Mouse (Mus musculus) mouse trophoblast stem cell (cell line): ENCODE data around the gene Hipk2.

Source experiments
- in situ Hi-C, 2 experiments: fragments of 300-500 bp; cut with MseI, MboI; formaldehyde crosslinking; loops; 2 replicates in 1 of 2; 3 replicates in 1 of 2; pipeline ENCODE4 v1.15.1; 2025

Gene Hipk2

DNA sequence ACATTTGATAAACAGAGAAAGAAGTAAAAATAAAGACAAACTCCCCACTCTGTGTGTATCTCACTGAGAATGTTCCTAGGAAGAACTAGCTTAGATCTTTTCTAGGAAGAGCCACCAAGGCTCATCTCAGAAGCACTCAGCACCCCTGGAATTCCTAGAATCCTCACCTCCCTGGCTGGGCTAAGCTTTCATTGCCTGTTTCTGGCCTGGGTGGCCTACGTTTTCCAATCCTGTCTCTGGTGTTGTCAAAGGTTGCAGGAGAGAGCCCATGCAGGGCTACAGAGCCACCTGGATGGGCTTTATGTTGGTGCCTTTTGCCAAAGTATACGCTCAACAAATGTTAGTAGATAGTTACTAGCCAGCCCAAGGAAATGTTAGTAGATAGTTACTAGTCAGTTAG lies 120.0 kb downstream of the Hipk2 start:
- in situ Hi-C loops: no loop called here

DNA sequence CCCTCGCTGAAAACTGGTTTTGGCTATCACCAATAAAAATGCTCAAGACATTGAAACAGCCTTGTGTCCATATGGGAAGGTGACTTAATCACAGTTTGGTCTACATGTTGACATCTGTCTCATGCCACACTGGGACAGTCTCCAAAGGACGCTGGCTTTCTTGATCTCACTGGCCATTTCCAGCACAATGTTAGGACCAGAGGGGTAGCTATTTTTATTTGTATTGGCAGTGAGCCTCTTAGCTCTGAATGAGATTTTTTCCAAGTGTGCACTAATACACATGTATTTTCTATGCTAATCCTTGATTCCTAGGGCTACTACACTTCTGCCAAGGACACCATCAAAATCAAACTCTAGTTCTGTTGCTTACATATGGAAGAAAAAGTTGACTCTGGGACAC lies 120.8 kb downstream of the Hipk2 start:
- in situ Hi-C loops: no loop called here

DNA sequence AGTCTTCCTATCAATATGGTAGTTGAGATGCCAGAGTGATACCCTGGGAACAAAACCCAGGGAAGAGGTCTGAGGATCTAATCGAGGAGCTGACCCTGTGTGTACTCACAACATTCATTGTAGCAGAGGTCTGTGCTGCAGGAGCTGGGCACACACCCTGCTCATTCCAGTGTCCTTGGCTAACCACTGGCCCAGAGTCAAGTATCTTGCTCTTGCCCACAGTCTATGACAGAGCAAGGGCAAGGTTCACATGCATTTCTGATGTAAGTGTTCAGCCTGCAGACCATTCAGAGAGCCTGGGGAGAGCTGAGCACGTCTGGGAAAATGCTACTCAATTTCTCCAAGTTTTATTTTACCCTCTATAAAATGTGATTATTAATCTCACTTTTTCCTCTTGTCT lies 122.2 kb downstream of the Hipk2 start:
- in situ Hi-C loops: no loop called here

DNA sequence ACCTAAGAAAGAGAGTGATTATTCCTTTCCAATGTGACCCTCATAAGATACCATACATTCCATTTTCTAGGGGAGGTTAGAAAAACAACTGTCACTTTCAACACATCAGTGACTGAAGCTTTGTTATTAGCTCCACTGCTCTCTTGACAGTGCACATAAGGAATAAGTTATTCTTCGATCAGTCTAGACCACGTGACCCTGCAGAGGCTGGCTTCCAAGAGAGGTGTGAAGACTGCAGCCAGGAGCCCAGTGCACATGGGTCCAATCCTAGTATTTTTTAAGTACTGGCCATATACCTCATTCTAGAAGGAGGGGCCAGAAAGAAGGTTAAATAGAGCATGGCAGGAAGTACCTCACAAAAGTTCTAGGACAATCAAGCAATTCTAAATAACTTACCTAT lies 122.9 kb downstream of the Hipk2 start:
- in situ Hi-C loops: no loop called here

DNA sequence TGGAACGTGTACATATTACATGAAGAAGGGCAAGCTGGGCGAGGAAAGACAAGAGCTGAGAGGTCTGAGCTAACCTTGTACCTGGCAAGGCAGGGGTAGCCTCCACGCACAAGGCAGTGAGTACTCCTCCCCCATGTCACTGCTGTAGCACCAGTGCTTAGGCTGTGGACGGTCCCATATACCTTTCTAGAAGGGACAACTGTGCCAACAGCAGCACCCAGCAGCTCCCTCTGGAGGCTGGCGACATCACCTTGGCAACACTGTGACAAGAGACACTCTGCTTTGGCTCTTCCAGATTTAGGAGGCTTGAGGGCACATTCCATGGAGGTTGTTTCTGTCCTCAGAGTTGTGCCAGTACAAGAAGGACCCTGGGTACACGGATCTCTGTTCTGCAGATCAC lies 123.5 kb downstream of the Hipk2 start:
- in situ Hi-C loops: no loop called here

DNA sequence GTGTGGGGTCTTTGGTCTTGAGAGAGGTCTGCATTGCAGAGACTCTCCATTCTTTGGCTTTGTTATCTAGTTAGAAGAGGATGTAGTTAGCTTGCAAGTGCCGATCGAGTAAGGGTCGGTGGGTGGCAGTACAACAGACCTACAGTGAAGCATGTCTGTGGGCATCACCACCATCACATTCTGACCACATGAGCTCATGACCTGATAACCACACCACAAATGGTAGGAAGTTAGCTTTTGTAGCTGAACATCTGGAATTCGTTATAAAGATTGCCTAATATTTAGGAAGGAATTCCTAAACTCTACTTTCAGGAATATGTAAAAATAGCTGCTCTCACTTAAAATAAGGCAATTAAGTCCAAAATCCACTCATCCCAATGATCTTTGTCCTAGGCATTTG lies 127.9 kb downstream of the Hipk2 start:
- in situ Hi-C loops: loop anchor here in 1 of 2 experiments (25.0 kb wide), 1 partner anchor 164 kb away; no protein-coding TSS in a partner anchor

DNA sequence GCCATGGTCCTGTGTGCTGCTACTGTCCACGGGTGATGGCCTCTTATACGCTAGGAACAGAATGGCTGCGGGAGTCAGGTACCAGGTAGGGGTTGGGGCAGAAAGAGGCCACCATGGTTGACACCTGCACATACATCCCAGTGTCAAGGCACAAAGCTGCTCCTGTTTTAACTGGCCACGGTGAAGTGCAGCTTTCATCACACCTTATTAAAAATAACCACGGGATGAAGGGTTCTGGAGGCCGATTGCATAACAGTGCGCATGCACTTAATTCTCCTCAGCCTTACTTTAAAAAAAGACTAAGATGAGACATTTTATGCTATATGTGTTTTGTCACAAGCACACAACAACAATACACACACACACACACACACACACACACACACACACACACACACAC lies 132.6 kb downstream of the Hipk2 start:
- in situ Hi-C loops: loop anchor here in 1 of 2 experiments (25.0 kb wide), 1 partner anchor 169 kb away; no protein-coding TSS in a partner anchor

DNA sequence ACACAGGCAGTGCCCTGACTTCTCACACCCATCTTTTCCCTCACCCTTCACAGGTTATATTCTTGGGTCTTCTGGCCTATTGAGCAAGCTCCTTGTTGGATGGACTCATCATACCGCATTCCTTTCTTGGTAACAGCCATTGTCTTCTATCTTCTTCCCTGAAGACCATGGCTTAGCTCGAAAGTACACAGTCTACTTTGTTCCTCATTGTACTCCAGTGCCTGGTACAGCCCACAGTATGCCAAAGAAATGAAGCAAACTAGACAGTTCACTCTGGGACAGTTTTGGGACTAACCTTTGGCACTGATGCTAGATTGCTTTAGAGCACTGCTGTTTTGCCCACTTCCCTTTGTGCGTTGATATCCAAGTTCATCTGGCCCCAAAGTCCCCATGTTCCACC lies 133.5 kb downstream of the Hipk2 start:
- in situ Hi-C loops: loop anchor here in 1 of 2 experiments (25.0 kb wide), 1 partner anchor 170 kb away; no protein-coding TSS in a partner anchor

DNA sequence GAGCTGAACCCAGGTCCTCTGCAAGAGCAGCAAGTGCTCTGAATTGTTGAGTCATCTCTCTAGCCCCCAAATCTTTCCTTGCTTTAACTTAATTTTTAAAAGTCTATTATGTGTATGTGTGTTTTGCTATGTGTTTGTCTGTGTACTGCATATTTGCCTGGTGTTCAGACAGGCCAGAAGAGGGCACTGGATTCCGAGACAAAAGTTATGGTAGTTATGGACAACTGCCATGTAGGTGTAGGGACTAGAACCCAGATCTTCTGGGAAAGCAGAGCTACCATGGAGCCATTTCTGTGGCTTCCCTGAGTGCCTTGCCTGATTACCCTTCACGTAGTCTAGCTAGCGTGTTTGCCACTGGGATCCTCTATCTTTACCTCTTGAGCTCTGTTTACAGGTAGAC lies 134.9 kb downstream of the Hipk2 start:
- in situ Hi-C loops: loop anchor here in 1 of 2 experiments (25.0 kb wide), 1 partner anchor 171 kb away; no protein-coding TSS in a partner anchor

DNA sequence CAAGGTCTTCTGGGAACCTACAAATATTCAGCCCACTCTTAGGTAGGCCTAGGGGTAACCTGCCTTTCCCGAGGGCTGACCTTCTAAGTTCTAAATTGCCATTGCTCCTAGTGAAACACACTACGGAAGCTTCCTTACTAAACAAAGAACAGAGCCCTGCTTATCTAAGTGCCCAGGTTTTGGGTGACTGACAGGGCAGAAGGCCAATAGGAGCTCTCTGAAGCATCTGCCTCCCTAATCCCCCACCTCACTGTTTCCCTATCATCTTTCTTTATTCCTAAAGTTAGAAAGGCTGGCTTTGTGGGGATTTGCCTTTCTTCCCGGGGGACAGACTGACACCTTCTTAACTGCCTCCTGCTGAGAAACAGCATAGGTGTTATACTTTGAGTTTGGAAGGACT lies 136.7 kb downstream of the Hipk2 start:
- in situ Hi-C loops: loop anchor here (10.0 to 25.0 kb wide), 2 partner anchors 166 to 173 kb away; no protein-coding TSS in a partner anchor

DNA sequence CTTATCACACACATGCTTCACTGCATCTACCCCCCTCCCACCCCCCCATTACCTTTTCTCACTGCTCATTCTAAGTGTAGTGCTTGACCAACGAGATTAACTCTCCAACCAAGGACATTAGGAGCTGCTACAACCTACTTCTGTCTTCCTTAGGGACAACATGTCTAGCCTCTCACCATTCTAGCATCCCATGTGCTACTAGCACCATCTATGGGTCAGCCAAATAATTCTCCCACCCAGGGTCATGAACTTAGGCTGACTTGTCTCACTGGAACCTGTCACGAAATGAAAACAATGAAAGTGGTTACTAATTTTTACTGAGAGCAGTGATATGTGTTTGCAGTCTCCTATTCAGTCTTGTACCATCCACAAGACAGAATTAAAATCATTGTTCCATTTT lies 138.2 kb downstream of the Hipk2 start:
- in situ Hi-C loops: loop anchor here (10.0 to 25.0 kb wide), 2 partner anchors 167 to 175 kb away; no protein-coding TSS in a partner anchor

DNA sequence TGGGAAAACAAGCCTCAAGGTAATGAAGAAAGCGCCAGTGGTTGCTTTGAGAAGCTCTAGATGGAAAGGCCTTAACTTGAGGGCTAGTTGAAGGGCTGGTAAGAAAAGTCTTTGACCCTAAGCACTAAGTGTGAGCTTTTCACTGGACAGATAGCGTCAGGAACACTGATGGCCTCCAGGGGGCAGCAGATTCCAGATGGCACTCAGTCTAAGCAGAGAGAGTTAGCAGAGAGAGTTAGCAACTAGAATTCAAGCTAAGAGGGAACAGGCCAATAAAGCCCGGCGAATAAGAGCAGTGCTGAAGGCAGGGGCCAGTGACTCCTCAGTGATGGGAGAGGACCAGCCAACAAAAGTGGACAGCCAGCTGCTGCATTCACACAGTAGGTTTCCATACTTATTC lies 139.7 kb downstream of the Hipk2 start:
- in situ Hi-C loops: loop anchor here (10.0 to 25.0 kb wide), 2 partner anchors 169 to 176 kb away; no protein-coding TSS in a partner anchor

DNA sequence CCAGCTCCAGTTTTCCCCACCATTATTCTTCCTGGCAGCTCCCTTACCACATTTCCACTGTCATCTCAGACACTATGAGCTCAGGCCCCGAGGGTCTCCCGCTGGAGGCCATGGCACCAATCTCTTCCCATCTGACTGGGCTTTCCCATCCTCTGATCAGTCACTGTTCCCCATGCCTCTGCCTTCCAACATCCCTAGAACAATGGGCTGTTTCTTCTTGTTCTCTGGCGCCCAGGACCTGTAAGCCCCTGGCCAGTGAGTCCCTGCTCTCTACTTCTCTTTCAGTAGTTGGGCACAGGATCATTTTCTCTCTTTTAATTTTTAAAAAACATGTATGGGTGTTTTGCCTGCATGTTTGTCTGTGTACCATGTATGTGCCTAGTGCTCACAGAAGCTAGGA lies 143.3 kb downstream of the Hipk2 start:
- in situ Hi-C loops: loop anchor here (10.0 to 25.0 kb wide), 2 partner anchors 172 to 180 kb away; no protein-coding TSS in a partner anchor

DNA sequence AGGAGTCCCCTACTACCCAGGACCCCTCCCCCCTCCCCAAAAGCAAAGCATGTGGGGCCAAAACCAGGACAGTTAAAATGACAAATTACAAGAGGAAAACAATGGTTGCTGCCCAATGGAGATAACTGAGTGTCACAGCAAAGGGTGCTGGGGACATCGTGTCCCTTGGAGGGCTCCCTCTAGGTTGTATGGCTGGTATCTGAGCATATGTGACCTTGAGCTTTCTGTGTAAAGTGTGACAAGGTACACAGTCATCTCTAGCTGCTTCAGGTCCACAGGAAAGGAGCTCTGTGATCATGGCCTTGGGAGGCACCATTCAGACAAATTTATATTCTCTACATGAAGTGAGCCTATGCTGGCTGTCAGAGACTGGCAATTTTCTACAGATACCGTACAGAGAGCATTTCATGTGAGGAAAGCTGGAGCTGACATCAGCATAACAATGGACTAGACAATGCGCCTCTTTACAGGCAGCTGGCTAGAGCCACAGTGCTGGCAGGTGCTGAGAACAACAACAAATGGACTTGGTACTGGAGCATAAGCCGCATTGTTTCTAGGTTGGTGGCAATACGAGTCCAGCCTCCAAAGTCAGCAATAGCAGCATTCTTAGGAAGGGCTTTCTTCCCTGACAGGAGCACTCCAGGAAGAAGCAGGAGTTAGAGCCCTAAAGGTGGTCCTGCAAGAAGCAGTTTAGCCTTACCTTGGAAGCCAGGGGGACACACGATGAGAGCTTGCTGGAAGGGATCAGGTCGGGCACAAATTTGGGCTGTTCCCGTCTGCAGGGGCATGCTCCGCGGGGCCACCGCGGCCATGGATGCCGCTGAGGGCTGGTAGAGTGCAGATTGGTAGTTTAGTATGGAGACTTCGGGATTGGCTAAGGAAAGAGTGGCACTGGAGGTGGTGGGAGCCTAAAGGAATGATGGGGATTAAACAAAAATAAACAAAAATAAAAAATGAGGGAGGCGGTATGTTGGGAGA lies 145.5 kb downstream of the Hipk2 start:
- in situ Hi-C loops: loop anchor here (10.0 to 25.0 kb wide), 2 partner anchors 174 to 182 kb away; no protein-coding TSS in a partner anchor

DNA sequence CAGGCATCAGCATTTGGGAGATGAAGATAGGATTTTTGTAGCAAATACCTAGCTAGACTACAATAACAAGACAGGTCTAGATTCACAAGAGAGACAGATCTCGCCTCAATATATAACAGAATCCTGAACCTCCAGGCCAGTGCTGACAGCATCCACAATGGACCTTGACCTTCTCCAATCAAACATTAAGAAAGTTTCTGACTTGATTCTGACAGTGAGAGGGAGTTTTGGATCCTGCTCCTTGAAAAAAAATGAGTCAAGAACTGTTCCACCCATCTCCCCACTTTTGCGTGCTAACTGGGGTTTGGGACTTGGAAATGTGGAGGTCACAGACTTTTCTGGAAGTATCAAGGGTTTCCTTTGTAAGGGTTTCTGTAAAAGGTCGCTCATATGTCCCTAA lies 150.4 kb downstream of the Hipk2 start:
- in situ Hi-C loops: loop anchor here in 1 of 2 experiments (25.0 kb wide), 1 partner anchor 187 kb away; no protein-coding TSS in a partner anchor

DNA sequence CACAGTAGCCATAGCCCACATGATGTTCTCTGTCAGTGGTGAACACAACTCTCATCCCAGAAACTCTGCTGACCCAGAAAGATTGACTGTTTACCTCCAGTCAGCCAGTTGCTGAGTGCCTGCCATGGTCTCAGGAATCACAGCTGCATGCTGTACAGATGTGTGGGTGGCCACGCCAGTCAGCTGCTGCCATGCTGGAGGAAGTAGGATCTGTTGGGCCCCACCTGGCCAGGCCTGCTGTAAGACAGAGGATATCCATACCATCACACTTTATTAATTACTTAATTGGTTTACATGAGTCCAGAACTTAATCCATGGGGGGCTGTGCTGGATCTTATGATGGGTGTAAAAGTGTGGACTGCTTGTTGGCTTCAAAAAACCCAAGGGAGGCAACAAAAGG lies 154.6 kb downstream of the Hipk2 start:
- in situ Hi-C loops: no loop called here

DNA sequence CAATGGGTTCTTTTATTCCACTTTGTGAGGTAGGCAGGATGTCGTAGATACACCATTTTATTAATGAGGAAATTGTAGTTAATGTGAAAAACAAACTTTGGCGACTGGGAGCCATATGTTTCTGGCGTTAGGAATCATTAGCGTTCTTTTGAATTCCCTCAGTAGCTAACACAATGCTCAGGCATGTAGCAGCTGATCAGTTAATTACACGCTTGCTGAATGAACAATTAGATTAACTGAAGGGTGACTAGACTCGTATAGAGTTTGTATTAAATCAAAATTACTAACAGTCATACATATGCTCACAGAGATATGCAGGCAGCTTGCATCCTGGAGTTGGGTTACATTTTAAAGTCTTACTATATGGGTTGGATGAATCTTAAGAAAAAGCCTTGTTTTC lies 156.7 kb downstream of the Hipk2 start:
- in situ Hi-C loops: no loop called here

DNA sequence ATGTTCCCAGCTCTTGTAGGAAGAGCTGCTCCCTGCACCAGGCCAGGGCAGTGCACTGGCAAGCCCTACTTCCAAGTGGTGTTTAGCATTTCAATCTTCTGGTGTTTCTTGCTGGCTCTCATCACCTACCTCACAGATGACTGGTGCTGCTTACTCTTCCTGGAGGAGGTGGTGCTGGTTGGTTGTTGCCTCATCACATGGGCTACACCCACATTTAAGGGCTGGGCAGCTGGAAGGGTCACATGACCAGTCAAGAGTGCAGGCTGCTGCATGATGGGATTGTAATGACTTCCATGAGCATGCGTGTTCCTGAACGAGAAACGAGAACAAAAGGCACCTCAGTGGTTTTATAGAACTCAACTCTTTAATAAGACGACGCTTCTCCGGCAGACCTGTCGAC lies 157.3 kb downstream of the Hipk2 start:
- in situ Hi-C loops: no loop called here

DNA sequence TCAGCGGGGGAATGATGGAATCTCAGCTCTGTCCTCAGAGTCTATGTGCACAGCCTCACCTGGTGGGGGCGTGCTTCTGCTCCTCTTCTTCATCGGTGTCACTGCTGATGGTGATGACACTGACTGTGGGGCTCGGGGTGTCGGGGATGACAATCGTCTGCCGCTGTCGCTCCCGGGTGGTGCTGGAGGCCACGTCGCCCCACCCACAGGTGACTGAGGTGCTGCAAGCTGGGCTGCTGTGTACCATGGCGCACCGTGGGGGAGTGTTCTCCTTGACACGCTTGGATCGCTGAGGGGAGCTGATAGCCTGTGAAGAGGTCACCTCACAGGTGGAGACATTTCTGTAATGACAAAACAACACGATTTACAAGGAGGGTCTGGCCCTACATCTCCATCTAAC lies 160.1 kb downstream of the Hipk2 start:
- in situ Hi-C loops: no loop called here

DNA sequence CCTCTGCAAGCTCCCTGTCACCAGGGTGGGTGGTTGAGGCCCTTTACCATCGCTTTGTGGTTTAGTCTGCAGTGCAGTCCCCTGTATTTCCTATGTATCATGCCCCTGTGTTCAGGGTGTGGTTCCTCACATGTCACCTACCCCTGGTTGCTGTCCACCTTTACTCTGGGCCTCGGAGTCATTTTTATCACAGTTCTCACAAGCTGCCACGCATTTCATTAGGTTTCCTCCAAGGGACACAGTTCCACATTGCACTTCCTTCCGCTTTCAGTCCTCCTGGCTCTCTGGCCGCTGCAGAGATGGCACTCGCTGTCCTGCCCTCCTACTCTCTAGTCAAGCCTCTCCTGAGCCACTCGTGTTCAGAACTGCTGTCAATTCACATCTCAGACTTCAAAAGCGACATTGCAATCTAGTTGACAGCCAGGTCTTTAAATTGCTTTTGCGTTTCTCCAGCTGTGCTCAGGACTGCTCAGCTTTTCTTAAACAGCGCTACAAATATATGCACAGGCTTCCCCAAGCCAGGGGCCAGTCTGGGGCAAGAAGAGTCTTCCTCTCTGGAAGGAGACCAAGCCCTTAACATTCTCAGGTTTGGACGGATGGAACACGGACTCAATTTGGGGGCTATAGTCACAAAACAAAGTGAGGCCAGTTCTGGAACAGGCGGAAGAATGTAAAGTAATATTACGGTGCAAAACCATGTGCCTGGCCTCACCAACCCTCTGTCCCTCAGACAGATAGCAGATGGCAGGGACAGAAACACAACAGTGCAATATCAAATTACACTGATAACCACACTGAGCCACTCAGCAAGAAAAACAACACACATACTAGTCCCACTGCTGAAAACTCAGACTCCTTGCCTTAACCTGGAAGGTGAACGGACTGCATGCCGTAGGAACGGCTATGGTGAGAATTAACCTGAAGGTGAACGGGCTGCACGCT lies 161.7 kb downstream of the Hipk2 start:
- in situ Hi-C loops: no loop called here

DNA sequence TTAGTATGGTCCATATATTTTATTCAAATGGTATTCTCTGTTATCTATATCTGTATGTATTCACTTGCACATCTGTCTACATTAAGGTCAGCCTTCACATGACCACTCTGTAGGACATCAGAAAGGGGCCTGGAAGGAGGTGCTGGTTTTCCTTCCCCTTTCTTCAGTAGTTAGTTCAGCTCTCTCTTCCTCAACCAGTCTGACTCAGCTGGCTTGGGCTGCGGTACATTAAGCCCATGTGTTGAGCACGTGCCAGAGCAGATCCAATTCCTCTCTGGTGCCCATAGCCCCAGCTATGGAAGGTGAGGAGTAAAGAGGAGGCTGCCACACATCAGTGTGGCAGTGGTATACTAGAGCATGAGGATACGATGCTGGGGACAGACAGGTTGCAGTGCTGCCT lies 165.5 kb downstream of the Hipk2 start:
- in situ Hi-C loops: no loop called here
